Mouse (Mus musculus): ENCODE results near the gene Mfap5. TPM values are rescaled to one million over a fixed set of nuclear protein-coding genes. Genes with fewer than 3 reads are reported as not detected.
"Not testable (repeated sequence)": the region's sequence is repeated elsewhere in the genome, so short reads cannot be mapped to it uniquely, and the experiment has no call there.

Gene Mfap5
- total RNA-seq (2021), result 10 to 100 TPM; 15.7 to 34.1 TPM
- long read RNA-seq, experiment 1, transcript Mfap5-207 (10 exons, 1,506 nt), result major isoform, 14 of 19 reads
- long read RNA-seq, experiment 1, partial matches to known transcripts, result 1 of 19 reads
- long read RNA-seq, experiment 1, other reads (novel, unspliced or antisense), result 4 of 19 reads
- long read RNA-seq, experiment 2, partial matches to known transcripts, result 1 of 6 reads
- long read RNA-seq, experiment 2, other reads (novel, unspliced or antisense), result 2 of 6 reads

- DNase-seq, result no peak
Measured at GRCm38 (mm10) chr6:122505545-122505944, at the start of gene Mfap5. Mfap5 (plus strand) TSS chr6:122505845.

GRCm38 (mm10) chr6:122458946-122459693, 46.5 kb upstream of the Mfap5 start:
- DNase-seq, result no peak

GRCm38 (mm10) chr6:122466092-122466713, 39.4 kb upstream of the Mfap5 start:
- DNase-seq, result peak in 1 of 2 experiments; percentile 40

- no peak for DNase-seq
Measured at GRCm38 (mm10) chr6:122469030-122469640, 36.5 kb upstream of the Mfap5 start.

- no peak for DNase-seq
Measured at GRCm38 (mm10) chr6:122470240-122470639, 35.4 kb upstream of the Mfap5 start.

- not testable (repeated sequence) for DNase-seq
Measured at GRCm38 (mm10) chr6:122471461-122471860, 34.2 kb upstream of the Mfap5 start.

GRCm38 (mm10) chr6:122478062-122478461, 27.6 kb upstream of the Mfap5 start:
- DNase-seq, result no peak

GRCm38 (mm10) chr6:122485401-122486296, 20.0 kb upstream of the Mfap5 start:
- peak in 1 of 2 experiments; percentile 31 for DNase-seq

GRCm38 (mm10) chr6:122486297-122487117, 19.1 kb upstream of the Mfap5 start:
- DNase-seq, result peak in 1 of 2 experiments; percentile 30

GRCm38 (mm10) chr6:122490929-122491512, 14.6 kb upstream of the Mfap5 start:
- no peak for DNase-seq

- peak; percentile 85 to 89 for DNase-seq
Measured at GRCm38 (mm10) chr6:122491557-122491956, 14.1 kb upstream of the Mfap5 start.

GRCm38 (mm10) chr6:122492479-122492878, 13.2 kb upstream of the Mfap5 start:
- DNase-seq, result no peak

- peak; percentile 7 to 23 for DNase-seq
Measured at GRCm38 (mm10) chr6:122493799-122494472, 11.7 kb upstream of the Mfap5 start.

- DNase-seq, result peak; percentile 7 to 42
Measured at GRCm38 (mm10) chr6:122495082-122495881, 10.4 kb upstream of the Mfap5 start.

- no peak for DNase-seq
Measured at GRCm38 (mm10) chr6:122496501-122496900, 9.1 kb upstream of the Mfap5 start.

GRCm38 (mm10) chr6:122498661-122499060, 7.0 kb upstream of the Mfap5 start, which contains the start of gene Rimklb:
Rimklb (minus strand) TSS chr6:122498761.
- no peak for DNase-seq

GRCm38 (mm10) chr6:122505041-122505440, 604 bp upstream of the Mfap5 start:
- no peak for DNase-seq

GRCm38 (mm10) chr6:122508494-122508893, 2.8 kb downstream of the Mfap5 start:
- no peak for DNase-seq
